Mouse (Mus musculus): ENCODE data around the gene Sbk2. TPM values are rescaled to one million over a fixed set of nuclear protein-coding genes. Genes with fewer than 3 reads are reported as not detected.
"Not testable (repeated sequence)": the region's sequence is repeated elsewhere in the genome, so short reads cannot be mapped to it uniquely, and the experiment has no call there.

The Sbk2 gene
- not detected in 2 replicates for total RNA-seq (2017)

DNA sequence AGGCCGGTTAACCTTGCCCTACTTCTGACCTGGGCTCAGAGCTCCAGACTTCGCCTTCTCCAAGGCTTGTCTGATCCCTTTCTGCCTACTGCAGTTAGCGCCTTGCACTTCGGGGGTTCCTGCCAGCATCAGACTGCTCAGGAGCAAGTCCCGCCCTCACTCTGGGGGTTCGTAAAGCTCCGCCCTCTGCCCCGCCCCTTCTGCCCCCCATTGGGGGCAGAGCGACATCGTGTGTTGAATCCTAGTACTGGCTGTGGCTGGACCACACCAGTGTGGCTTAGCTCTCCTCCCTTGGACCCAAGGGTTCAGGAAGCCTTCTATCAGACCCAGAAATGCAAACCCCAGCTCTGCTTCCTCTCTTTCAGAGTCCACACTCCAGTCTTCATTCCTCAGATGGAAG lies at the start of gene Sbk2:
Sbk2 (minus strand) TSS at position 135 of the 400 bp plus-strand sequence.
- peak; percentile 99 for ATAC-seq (replicated peaks; ENCODE audit: low read depth, poor library complexity, severe bottlenecking)

DNA sequence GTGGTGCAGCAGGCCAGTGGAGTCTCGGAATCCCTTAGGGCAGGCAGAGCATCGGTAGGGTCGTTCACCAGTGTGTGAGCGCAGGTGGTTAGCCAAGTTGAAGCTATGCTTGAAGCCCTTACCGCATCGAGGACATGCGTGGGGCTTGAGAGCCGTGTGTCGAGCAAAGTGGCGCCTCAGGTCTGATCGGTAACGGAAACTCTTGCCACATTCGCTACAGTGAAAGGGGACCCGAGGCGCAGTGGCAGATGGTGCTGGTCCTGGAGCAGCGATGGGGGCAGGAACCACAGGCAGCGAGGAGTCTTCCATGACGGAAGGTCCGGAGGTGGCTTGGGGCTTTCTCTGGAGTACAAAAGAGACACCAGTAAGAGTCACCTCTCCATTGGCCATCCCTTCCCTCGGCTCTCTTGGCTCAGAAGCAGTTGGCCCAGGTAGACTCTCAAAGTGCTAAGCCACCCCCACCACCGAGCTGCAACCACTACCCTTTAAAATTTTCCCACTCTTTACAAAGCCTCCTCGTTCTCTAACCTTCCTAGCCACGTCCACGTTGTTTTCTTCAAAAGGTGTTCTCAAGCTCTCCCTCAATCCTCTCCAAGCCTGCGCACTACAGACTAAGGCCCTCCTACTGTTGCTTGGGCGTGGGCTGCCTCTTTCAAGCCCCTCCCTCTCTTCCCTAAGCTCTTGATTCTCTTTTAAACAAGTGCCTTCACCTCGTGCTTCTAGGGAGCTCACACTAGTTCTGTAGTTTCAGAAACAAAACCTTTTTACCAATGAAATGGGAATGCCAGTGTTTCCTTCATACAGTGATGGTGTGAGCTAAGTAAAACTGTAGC lies 48.7 kb upstream of the Sbk2 start:
- no peak for ATAC-seq (replicated peaks; ENCODE audit: low read depth, poor library complexity, severe bottlenecking)

DNA sequence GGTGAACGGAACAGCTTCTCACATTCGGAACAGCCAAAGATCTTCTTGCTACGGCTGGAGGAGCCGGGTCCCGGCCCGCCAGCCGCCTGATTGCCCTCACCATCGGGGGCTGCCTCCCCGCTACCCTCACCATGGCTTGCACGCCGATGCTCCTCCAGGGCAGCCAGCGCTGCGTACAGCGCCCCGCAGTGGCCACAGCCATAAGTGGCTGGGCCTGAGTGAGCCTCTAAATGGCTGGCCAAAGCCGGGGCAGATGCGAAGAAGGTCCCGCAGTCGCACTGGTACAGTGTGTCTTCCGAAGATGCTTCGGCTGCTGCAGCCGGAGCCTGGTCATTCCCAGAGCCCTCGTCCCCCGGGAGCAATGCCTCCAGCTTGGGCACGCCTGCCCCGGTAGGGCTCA lies 44.0 kb upstream of the Sbk2 start:
- ATAC-seq (replicated peaks; ENCODE audit: low read depth, poor library complexity, severe bottlenecking), result no peak

DNA sequence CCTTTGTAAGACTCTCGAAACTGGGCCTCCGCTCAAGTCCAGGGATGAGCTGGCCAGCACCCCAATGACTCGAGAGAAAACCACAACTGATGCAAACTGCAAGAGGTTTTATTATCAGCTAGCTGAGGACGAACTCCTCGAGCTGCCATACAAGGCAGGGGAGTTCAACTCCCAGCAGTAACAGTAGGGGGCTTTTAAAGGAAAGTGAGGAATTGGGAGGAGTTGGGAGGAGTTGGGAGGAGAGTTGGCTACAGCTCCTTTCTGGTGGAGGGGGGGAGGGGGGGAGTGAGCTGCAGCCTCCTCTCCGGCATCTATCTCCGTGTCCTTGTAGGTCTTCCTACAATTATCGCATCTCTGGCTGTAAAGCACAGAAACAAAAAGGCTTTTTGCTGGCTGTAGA lies 38.7 kb upstream of the Sbk2 start:
- ATAC-seq (replicated peaks; ENCODE audit: low read depth, poor library complexity, severe bottlenecking), result not testable (repeated sequence)

DNA sequence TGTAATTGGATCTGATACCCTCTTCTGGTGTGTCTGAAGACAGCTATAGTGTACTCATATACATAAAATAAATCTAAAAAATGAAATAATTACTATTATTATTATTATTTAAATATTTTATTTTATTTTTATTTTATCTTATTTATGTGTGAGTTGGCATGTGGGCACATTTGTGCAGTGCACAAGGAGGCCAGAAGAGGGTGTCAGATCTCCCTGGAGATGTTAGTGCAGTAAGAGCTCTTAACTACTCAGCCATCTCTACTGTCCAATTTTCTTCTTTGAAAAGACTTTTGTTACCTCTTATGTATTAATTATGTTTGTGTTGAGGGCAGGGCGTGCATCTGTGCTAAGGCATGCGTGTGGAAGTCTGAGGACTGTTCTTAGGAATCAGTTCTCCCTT lies 35.7 kb upstream of the Sbk2 start:
- peak; percentile 57 for ATAC-seq (replicated peaks; ENCODE audit: low read depth, poor library complexity, severe bottlenecking)

DNA sequence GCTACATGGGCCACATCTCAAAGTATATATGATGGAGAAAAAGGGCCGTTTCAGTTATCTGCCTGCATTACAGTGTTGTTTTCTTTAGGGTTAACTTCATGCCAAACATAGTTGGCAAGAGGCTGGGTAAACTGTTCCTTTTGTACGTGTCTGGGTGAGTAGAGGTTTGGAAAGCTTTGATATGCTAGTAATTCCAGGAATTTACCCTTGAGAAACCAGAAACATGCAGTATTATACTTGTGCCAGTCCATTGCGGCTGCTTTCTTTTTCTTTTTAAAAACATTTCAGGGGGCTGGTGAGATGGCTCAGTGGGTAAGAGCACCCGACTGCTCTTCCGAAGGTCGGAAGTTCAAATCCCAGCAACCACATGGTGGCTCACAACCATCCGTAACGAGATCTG lies 32.7 kb upstream of the Sbk2 start:
- no peak for ATAC-seq (replicated peaks; ENCODE audit: low read depth, poor library complexity, severe bottlenecking)

DNA sequence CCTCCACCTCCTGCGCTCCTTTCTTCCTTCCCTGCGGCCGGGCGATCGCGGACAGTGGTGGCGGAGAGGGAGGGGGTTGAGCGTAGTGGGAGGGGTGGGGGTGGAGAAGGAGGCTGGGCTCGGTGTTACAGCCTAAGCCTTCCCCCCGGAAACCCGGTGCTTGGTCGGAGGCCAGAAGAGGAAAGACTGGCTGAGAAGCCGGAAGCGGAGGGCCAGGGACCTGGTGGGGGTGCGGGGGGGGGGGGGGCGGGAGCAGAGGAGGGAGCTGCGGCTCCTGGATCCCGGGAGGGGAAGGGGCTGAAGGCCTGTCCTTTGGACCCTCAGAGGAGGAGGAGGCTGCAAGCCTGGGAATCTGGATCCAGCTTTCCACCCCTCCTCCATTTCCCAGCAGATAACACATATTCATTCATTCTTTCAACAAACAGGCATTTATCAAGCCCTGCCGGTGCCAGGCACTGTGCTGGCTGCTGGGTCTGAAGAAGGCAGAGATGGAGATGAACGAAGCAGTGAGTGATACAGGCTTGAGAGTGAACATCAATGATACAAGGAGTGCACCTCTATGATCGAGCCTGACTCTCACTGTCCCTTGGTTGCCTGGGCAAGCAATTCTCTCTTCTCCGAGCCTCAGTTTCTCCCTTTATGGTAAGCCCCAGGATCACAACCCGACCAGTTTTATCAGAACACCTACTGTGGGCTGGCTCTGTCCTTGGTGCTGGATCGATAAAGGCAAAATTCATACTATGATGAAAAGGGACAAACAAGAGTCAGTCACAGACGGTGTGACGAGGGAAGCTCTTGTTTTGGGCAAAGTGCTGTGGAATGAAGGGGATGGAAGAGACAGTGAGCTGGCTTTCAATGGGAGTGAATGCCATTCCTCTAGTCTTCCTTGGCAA lies 32.0 kb upstream of the Sbk2 start, which contains the start of gene Zfp579:
Zfp579 (minus strand) TSS at position 156 of the 893 bp plus-strand sequence.
- peak; percentile 89 for ATAC-seq (replicated peaks; ENCODE audit: low read depth, poor library complexity, severe bottlenecking)

DNA sequence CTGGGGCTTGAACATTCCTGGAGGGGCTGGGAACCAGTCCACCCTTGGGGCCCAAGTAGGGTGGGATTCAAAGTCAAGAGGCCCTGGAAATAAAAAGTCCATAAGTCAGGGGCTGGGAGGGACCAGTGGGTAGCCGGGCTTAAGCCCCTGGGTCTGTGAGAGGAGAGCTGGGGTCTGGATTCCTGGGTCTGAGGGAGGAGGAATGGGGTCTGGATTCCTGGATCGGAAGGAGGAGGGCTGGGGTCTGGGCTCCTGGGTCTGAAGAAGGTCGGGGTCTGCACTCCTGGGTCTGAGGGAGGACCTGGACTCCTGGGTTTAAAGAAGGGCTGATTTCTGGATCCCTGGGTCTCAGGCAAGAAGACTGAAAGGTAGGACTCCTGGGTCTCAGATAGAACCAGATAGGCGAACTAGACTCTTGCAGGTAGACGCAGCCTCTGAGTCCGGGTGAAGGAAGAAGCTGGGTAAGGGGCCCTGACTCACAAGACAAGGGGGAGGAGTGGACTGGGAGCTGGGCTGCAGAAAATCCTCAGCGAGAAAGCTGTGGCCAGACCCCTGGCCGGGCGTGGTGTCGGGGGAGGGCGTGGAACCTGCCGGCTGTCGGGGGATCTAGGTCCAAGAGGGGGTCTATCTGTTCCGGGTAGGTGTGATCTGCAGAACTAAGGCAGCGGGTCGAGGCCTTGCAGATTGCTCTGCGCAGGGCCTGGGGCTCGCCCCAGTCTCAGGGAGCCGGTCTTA lies 31.2 kb upstream of the Sbk2 start:
- ATAC-seq (replicated peaks; ENCODE audit: low read depth, poor library complexity, severe bottlenecking), result no peak; the same call in 1 of the 2 replicates

DNA sequence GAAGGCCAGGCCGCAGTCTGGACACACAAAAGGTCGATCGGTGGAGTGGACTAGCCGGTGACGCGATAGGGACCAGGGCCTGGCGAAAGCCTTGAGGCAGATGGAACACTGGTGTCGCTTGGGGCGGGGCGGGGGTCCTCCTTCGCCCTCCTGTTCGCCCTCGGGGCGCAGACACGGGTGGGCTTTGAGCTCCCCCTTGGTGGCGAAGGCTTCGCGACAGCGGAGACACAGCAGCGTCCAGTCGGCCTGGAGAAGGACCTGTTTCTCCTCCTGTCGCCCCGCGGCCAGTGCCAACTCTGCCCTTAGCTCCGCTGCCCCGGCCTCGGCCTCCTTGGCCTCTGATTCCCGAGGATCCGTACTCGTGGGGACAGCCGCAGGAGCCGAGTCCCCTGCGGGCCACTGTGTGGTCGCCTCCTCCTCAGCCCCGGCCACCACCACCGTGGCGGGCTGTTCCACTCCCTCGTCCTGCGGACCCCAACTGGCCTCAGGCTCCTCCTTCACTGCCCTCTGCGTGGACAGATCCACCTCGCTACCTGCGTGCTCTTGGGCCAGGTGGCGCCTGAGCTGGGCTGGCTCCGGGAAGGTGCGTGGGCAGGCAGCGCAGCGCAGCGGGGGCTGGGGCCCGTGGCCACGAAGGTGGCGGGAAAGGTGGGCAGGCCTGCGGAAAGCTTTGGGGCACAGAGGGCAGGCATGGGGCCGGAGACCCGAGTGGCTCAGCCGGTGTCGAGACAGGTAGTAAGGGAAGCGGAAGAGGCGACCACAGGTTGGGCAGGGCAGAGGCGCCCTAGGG lies 30.0 kb upstream of the Sbk2 start:
- no peak for ATAC-seq (replicated peaks; ENCODE audit: low read depth, poor library complexity, severe bottlenecking)

DNA sequence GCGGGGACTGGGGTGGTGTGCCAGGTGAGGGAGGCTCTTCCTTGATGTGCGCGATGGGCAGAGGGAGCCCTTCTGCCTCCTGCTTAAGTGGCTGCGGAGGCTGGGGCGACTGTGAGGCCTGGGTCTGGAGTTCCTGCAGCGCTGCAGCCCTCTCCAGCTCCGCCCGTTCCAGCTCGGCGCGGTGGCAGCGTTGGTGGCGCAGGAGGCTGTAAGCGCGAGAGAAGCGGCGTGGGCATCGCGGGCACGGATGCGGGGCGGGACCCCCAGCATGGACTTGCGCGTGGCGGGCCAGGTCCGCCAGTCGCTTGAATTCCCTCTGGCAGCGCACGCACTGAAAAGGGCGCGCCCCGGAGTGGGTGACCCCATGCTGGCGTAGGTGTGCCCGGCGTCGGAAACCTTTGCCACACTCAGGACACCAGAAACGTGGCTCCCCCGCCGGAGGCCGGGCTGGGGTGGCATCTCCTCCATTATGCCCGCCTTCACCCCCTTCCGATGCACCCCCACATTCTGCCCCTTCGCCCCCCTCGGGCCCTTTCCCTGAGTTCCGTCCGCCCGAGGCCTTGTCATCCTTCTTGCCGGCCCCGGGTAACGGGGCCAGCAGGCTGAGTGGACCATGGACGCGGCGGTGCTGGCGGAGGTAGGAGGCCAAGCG lies 29.3 kb upstream of the Sbk2 start:
- no peak for ATAC-seq (replicated peaks; ENCODE audit: low read depth, poor library complexity, severe bottlenecking)

DNA sequence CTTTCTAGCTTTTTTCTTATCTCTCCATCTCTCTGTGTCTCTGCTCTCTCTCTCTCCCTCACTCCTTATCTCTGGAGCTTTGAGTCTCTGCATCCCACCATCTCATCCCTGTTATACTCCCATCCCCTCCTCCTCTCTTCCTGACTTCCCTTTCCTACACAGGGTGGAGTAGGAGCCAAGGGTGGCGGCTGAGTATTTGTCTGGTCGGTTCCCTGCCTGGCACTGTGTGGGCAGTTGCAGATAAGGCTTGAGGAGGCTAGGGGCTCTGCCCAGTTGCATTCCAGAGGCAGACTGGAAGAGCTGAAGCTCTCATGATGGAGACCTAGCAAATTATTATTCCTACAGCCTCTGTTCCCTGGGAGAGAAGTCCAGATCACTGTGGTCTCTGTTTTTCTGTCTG lies 24.0 kb upstream of the Sbk2 start:
- no peak for ATAC-seq (replicated peaks; ENCODE audit: low read depth, poor library complexity, severe bottlenecking)

DNA sequence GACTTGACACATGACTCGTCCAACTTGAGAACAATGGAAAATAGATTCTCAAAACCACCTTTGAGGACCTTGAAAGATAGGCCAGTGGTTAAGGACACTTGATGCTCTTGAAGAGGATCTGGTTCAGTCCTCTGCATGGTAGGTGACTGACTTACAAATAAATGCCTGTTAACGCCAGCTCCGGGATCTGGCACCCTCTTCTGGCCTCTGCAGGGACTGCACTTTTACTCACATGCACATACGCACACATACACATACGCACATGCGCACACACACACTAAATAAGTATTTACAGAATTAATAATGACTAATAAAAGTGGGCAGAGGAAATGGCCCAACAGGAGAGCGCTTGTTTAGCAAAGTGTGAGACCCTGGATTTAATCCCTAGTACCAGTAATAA lies 12.6 kb upstream of the Sbk2 start:
- ATAC-seq (replicated peaks; ENCODE audit: low read depth, poor library complexity, severe bottlenecking), result no peak

DNA sequence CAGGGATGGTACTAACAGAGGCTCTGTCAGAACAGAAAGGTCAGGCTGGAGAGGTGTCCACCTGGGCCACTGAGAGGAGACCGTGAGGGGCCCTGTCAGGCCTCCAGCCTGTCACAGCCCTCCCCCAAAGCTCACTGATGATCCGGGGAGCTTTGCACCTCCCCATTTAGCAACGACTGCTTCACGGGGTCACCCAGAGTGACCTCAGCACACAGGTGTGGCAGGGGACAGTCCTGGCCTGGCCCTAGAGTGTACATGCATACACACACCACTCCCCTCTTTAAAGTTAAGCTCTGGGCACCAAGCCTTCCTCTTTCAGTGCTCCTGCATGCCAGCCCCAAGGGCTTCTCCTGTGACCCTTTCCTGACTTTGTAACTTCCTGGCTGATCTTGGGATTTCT lies 11.2 kb upstream of the Sbk2 start:
- ATAC-seq (replicated peaks; ENCODE audit: low read depth, poor library complexity, severe bottlenecking), result no peak

DNA sequence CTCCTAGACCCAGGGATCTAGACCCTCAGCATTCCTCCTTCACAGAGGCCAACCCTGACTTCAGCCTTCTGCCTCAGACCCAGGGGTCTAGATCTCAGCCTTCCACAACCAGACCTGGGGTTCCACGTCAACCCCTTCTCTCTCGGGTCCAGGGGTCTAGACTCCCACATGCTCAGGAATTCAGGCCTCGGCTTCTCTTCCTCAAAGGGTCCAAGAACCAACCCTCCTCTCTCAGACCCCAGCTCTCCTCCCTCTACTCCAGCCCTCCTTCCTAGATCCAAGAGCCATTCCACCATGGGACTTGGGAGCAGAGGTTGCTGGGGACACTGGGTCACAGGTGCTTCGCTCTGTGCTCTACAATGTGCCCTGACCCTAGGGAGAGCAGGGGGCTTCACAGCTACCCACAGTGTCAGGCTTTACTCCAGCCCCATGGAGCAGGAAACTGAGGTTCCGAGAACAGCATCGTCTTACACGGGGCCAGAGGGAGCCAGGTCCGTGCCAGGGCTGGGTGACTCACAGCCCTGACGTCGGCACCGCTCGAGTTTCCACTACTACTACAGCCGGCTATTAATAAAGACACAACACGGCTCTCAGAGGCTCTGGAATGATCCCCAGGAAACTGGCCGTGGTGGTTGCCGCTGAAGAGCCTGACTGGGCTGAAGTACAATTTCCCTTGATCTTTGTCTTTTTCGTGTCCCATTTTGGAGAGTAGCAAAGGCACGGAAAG lies 8.3 kb upstream of the Sbk2 start:
- ATAC-seq (replicated peaks; ENCODE audit: low read depth, poor library complexity, severe bottlenecking), result 0 out of 2 replicates have a peak, but pooled peaks have one; percentile 7

DNA sequence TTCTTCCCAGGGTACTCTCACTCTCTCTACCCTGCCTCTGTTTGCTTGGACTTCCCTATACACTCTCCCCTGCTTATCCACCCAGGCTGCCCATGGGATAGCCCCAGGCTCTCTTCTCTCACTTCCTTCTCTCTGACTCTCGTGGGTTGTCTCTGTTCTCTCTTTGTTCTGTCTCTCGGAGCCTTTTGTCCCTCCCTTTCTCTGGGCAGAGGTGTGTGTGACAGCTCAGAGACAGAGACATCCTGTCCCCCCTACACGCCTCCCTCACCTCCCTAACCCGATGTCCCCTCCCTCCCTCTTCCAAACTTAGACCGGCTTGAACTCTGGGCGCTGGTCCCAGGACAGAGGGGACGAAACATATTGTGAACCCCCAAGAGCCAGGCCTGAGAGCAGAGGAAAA lies 7.5 kb upstream of the Sbk2 start:
- ATAC-seq (replicated peaks; ENCODE audit: low read depth, poor library complexity, severe bottlenecking), result peak; percentile 52

DNA sequence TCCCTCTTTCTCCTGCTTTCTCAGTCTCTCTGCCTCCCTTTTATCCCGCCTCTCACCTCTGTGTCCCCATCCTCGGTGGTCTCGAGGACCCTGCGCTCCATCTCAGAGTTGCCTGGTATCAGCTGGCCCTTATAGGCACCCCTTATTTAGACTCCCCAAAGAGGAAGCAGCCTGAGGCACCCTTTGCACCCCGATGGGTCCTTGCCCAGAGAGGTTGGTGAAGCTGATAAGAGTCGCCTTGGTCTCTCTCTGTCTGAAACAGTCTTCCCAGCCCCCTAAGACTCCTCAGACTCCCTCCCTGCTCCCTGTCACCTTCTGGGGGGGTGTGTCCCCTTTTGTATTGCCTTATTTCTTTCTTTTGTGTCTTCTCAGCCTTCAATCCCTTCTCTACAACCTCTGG lies 6.9 kb upstream of the Sbk2 start, which contains the start of gene Sbk3:
Sbk3 (minus strand) TSS at position 101 of the 400 bp plus-strand sequence.
- ATAC-seq (replicated peaks; ENCODE audit: low read depth, poor library complexity, severe bottlenecking), result 0 out of 2 replicates have a peak, but pooled peaks have one; percentile 30

DNA sequence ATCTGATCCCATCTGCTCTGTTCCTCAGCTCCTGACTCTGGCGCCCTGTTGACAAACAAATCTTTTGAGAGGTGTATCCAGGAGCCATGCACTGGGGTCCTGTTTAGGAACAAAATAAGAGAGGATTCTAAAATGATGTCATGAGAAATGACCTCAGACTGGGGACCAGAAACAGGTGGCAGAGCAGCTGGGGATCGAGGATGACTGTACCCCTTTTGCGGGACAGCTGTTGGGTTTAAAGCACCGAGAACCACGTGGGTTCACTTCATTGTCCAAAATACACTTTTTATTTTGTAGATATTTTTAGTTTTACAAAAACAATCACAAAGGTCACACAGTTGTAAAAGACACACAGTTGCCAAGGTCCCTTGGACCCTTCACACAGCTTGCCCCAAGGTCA lies 782 bp upstream of the Sbk2 start:
- no peak for ATAC-seq (replicated peaks; ENCODE audit: low read depth, poor library complexity, severe bottlenecking)

DNA sequence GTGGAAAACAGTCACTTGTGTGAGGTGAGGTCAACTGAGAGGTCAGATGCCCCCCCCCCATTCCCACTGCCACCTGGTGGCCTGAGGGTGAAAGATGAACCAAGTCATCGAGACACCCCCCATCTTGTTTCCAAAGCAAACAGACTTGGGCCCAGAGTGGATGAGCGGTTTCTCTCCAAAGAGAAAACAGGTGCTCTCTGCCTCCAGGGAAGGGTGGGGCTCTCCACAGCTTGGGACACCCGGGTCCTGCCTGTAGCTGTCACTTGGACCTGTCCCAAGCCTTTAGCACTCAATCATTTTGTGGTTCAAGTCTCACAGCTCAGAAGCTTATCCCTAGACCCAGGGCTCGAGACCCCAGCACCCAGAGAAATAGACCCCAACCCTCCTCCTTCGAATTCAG lies 679 bp downstream of the Sbk2 start:
- no peak for ATAC-seq (replicated peaks; ENCODE audit: low read depth, poor library complexity, severe bottlenecking)

All from common myeloid progenitor, adult 5-6 weeks (primary cell).